Mouse (Mus musculus) ES-Bruce4 (cell line): ENCODE measurements around the gene Slc3a2.

ENCODE experiments used
- CTCF ChIP-seq: IDR thresholded peaks from one replicate; pipeline ENCODE4 v1.8.1; 2011; ENCODE audit warnings: low read depth, low read length
- EP300 ChIP-seq: IDR thresholded peaks from 2 replicates; pipeline ENCODE4 v1.6.1; 2011; ENCODE audit warnings: low read depth, low read length; ENCODE audit not compliant: insufficient read depth
- POLR2A ChIP-seq: IDR thresholded peaks from one replicate; pipeline ENCODE4 v1.8.1; 2011; ENCODE audit warnings: low read length; ENCODE audit not compliant: insufficient read depth

GRCm38 (mm10) chr19:8662337-8662736 lies 60.8 kb downstream of the Slc3a2 start:
- TF ChIP-seq CTCF (peak; percentile 72), POLR2A (no peak), EP300 (no peak)
